Mouse (Mus musculus) intestine, postnatal 0 days (tissue): Measurements from ENCODE around the gene Acvr1. TPM values are rescaled to one million over a fixed set of nuclear protein-coding genes. Genes with fewer than 3 reads are reported as not detected.

Experiments
- ATAC-seq: fragments of 200-750 bp; cut with Nextera tagmentation; 2 replicates; pipeline ENCODE4 v1.8.0; 2017; ENCODE audit warnings: mild to moderate bottlenecking, moderate TSS enrichment, moderate library complexity
- H3K27ac ChIP-seq: fragments of 300-500 bp; sonication (generic); 2 replicates; pipeline ENCODE4 v1.5.1; 2014; ENCODE audit warnings: mild to moderate bottlenecking, low read depth, low read length, moderate library complexity
- H3K27me3 ChIP-seq: fragments of 300-500 bp; sonication (generic); replicated peaks from 2 replicates; pipeline ENCODE4 v1.6.1; 2014; ENCODE audit warnings: low read length, mixed read lengths; ENCODE audit not compliant: control insufficient read depth, insufficient read depth
- H3K36me3 ChIP-seq: fragments of 300-500 bp; sonication (generic); 2 replicates; pipeline ENCODE4 v1.6.1; 2014; ENCODE audit warnings: mild to moderate bottlenecking, moderate library complexity; ENCODE audit not compliant: control insufficient read depth, insufficient read depth
- H3K4me1 ChIP-seq: fragments of 300-500 bp; sonication (generic); replicated peaks from 2 replicates; pipeline ENCODE4 v1.6.1; 2014; ENCODE audit warnings: antibody characterized with exemption, low read length, mixed read lengths; ENCODE audit not compliant: control insufficient read depth, insufficient read depth
- H3K4me2 ChIP-seq: fragments of 300-500 bp; sonication (generic); replicated peaks from 2 replicates; pipeline ENCODE4 v1.6.1; 2014; ENCODE audit warnings: low read depth, mild to moderate bottlenecking, moderate library complexity
- H3K4me3 ChIP-seq: fragments of 300-500 bp; sonication (generic); 2 replicates; pipeline ENCODE4 v1.5.1; 2014; ENCODE audit warnings: low read depth, low read length
- H3K9ac ChIP-seq: fragments of 300-500 bp; sonication (generic); 2 replicates; pipeline ENCODE4 v1.6.1; 2014; ENCODE audit warnings: mild to moderate bottlenecking, low read depth, low read length
- H3K9me3 ChIP-seq: fragments of 300-500 bp; sonication (generic); 2 replicates; pipeline ENCODE4 v1.6.1; 2016; ENCODE audit warnings: mixed run types; ENCODE audit not compliant: control insufficient read depth
- CTCF ChIP-seq: sonication (generic); IDR thresholded peaks from 2 replicates; pipeline ENCODE4 v1.5.1; 2016; ENCODE audit warnings: low read depth, mild to moderate bottlenecking, control low read depth, antibody characterized with exemption, moderate library complexity
- WGBS: fragments of 180-500 bp; shearing (Covaris S2); extraction: QIAGEN DNeasy Blood & Tissue Kit; methylation state at CpG from one replicate; pipeline ENCODE4 v1.1.7; 2014; 5-methylcytosine and 5-hydroxymethylcytosine counted together
- polyA plus RNA-seq: library from polyadenylated mRNA; unstranded; fragments of >200 nt; fragmentation: Nextera tagmentation; extraction: Ambion mirVana; gene quantifications from 2 replicates; pipeline ENCODE4 v1.2.1, GENCODE M21; 2015

Gene Acvr1
- polyA plus RNA-seq, 1 experiment from 2014 or later: 4.6 TPM

- Histone ChIP-seq H3K4me1 (no peaks in the 10 kb centered on the region), H3K4me2 (no peak overlapping the region), H3K9me3 (no peaks in the 10 kb centered on the region), H3K27ac (no peak overlapping the region), H3K36me3 (no peaks in the 10 kb centered on the region), H3K27me3 (no peaks in the 10 kb centered on the region), H3K4me3 (no peak overlapping the region), H3K9ac (no peak overlapping the region)
- WGBS: 60% methylated on average over 9 of the region's 9 CpGs
- no peak for ATAC-seq
- TF ChIP-seq CTCF: no peak
These were observed 189.4 kb downstream of the Acvr1 start for GRCm38 (mm10) chr2:58377417-58378130.

- TF ChIP-seq CTCF: no peak
- H3K9ac ChIP-seq: no peak overlapping the region
- no peaks in the 10 kb centered on the region for H3K9me3 ChIP-seq
- ATAC-seq: no peak
- no peak overlapping the region for H3K4me3 ChIP-seq
- H3K4me1 ChIP-seq: 0 out of 2 replicates have a peak, but pooled peaks cover 3% of the 10 kb centered on the region
- H3K27ac ChIP-seq: no peak overlapping the region
- no peak overlapping the region for H3K4me2 ChIP-seq
- H3K36me3 ChIP-seq: no peaks in the 10 kb centered on the region
- 80% methylated on average over 3 of the region's 3 CpGs for WGBS
- H3K27me3 ChIP-seq: no peaks in the 10 kb centered on the region
These were observed 200.8 kb downstream of the Acvr1 start for GRCm38 (mm10) chr2:58366196-58366595.

GRCm38 (mm10) chr2:58361361-58362046 lies 205.5 kb downstream of the Acvr1 start:
- peak overlapping the region; percentile 81 for H3K27ac ChIP-seq
- TF ChIP-seq CTCF: 0 out of 2 replicates have a peak, but pooled peaks have one; percentile 5
- H3K4me2 ChIP-seq: no peak overlapping the region; the same call in 1 of the 2 replicates
- no peaks in the 10 kb centered on the region for H3K27me3 ChIP-seq
- no peaks in the 10 kb centered on the region for H3K36me3 ChIP-seq
- no peaks in the 10 kb centered on the region for H3K9me3 ChIP-seq
- H3K9ac ChIP-seq: no peak overlapping the region
- 0 out of 2 replicates have a peak, but pooled peaks cover 3% of the 10 kb centered on the region for H3K4me1 ChIP-seq
- ATAC-seq: peak; percentile 91
- WGBS: 50% methylated on average over 3 of the region's 3 CpGs
- no peak overlapping the region for H3K4me3 ChIP-seq

GRCm38 (mm10) chr2:58358132-58358460 lies 208.9 kb downstream of the Acvr1 start:
- H3K9me3 ChIP-seq: no peaks in the 10 kb centered on the region
- WGBS: 18% methylated on average over 3 of the region's 3 CpGs
- no peaks in the 10 kb centered on the region for H3K27me3 ChIP-seq
- peak overlapping the region; percentile 97 for H3K4me2 ChIP-seq
- peak overlapping the region; percentile 71; the same call in 1 of the 2 replicates for H3K9ac ChIP-seq
- no peak for TF ChIP-seq CTCF
- peak overlapping the region; percentile 47; the same call in 1 of the 2 replicates for H3K27ac ChIP-seq
- peak overlapping the region; percentile 74 for H3K4me3 ChIP-seq
- H3K4me1 ChIP-seq: 0 out of 2 replicates have a peak, but pooled peaks cover 3% of the 10 kb centered on the region
- no peaks in the 10 kb centered on the region for H3K36me3 ChIP-seq
- ATAC-seq: no peak

GRCm38 (mm10) chr2:58357414-58358131 lies 209.4 kb downstream of the Acvr1 start, which contains the start of gene Acvr1c:
Gene Acvr1c (minus strand): TSS chr2:58357895.
- Histone ChIP-seq H3K4me2 (peak within 1 kb of the TSS; percentile 97), H3K27me3 (no peaks in the 10 kb centered on the region), H3K9ac (peak within 1 kb of the TSS; percentile 71), H3K9me3 (no peaks in the 10 kb centered on the region), H3K4me3 (peak within 1 kb of the TSS; percentile 74), H3K36me3 (no peaks in the 10 kb centered on the region), H3K4me1 (0 out of 2 replicates have a peak, but pooled peaks cover 2% of the 10 kb centered on the region), H3K27ac (peak within 1 kb of the TSS; percentile 47)
- TF ChIP-seq CTCF: peak; percentile 44
- under 1% methylated on average over 44 of the region's 65 CpGs for WGBS
- peak; percentile 79 for ATAC-seq

GRCm38 (mm10) chr2:58357068-58357413 lies 209.9 kb downstream of the Acvr1 start:
- no peak for ATAC-seq
- Histone ChIP-seq H3K4me1 (no peaks in the 10 kb centered on the region), H3K27me3 (no peaks in the 10 kb centered on the region), H3K27ac (peak overlapping the region; percentile 47), H3K9me3 (no peaks in the 10 kb centered on the region), H3K4me2 (peak overlapping the region; percentile 97), H3K4me3 (peak overlapping the region; percentile 74), H3K36me3 (no peaks in the 10 kb centered on the region), H3K9ac (peak overlapping the region; percentile 71)
- TF ChIP-seq CTCF: no peak
- under 1% methylated on average over 7 of the region's 7 CpGs for WGBS
